Mouse (Mus musculus) small intestine, adult 10 weeks (tissue): ENCODE results near the gene Ccdc62. TPM values are rescaled to one million over a fixed set of nuclear protein-coding genes. Genes with fewer than 3 reads are reported as not detected.

Experiments used
- polyA plus RNA-seq: library from polyadenylated mRNA; stranded (reverse); fragments of 350-450 nt; fragmentation: Illumina TruSeq; extraction: RNeasy Lipid Tissue Mini Kit (QIAGEN cat#74804); gene quantifications from one replicate; pipeline ENCODE4 v1.2.3, GENCODE M21; 2014; ENCODE audit warnings: low replicate concordance

The Ccdc62 gene
- polyA plus RNA-seq: 3.4 TPM

GRCm38 (mm10) chr5:123930508-123930989, at the start of gene Ccdc62:
Ccdc62 (plus strand) TSS chr5:123930679.

GRCm38 (mm10) chr5:123906976-123907630, 23.4 kb upstream of the Ccdc62 start, which contains the start of gene Denr:
Denr (plus strand) TSS chr5:123907175.

GRCm38 (mm10) chr5:123927118-123927517, 3.4 kb upstream of the Ccdc62 start, which contains the start of gene Gm43518:
Gm43518 (plus strand) TSS chr5:123927418.

GRCm38 (mm10) chr5:123973299-123974178, 43.1 kb downstream of the Ccdc62 start, which contains the start of gene Hip1r:
Hip1r (plus strand) TSS chr5:123973628.

Other genes starting within 250 kb of the Ccdc62 start
- 20.2 TPM for gene Clip1, start 246.1 kb upstream of the Ccdc62 start, polyA plus RNA-seq
- gene Zcchc8, start 209.6 kb upstream of the Ccdc62 start, polyA plus RNA-seq: 153 TPM
- 285 TPM for gene Rsrc2, start 181.3 kb upstream of the Ccdc62 start, polyA plus RNA-seq
- gene Kntc1, start 181.0 kb upstream of the Ccdc62 start, polyA plus RNA-seq: 5.7 TPM
- not detected for gene Hcar2, start 65.2 kb upstream of the Ccdc62 start, polyA plus RNA-seq
- gene Hcar1, start 50.7 kb upstream of the Ccdc62 start, polyA plus RNA-seq: 1.6 TPM
- 194 TPM for gene Denr, start 23.5 kb upstream of the Ccdc62 start, polyA plus RNA-seq
- not detected for gene Gm43518, start 3.3 kb upstream of the Ccdc62 start, polyA plus RNA-seq
- gene Hip1r, start 42.9 kb downstream of the Ccdc62 start, polyA plus RNA-seq: 1.4 TPM
- gene Vps37b, start 101.6 kb downstream of the Ccdc62 start, polyA plus RNA-seq: 7.6 TPM
- gene Abcb9, start 165.1 kb downstream of the Ccdc62 start, polyA plus RNA-seq: 1.2 TPM
- 0.37 TPM for gene Ogfod2, start 181.6 kb downstream of the Ccdc62 start, polyA plus RNA-seq
- gene Arl6ip4, start 185.4 kb downstream of the Ccdc62 start, polyA plus RNA-seq: 1.5 TPM